Mouse (Mus musculus) limb, embryonic 14.5 days (tissue): ENCODE results near the gene Cped1. TPM values are rescaled to one million over a fixed set of nuclear protein-coding genes. Genes with fewer than 3 reads are reported as not detected.

Experiments
- ATAC-seq: fragments of 200-750 bp; cut with Nextera tagmentation; 2 replicates; pipeline ENCODE4 v1.8.0; 2017; ENCODE audit warnings: low read depth, moderate number of reproducible peaks, moderate TSS enrichment; ENCODE audit not compliant: low FRiP score
- DNase-seq: peaks from one replicate; pipeline ENCODE4 v3.0.0-alpha.2; 2015; ENCODE audit warnings: low spot score
- H3K27ac ChIP-seq: fragments of 300-500 bp; sonication (generic); replicated peaks from 2 replicates; pipeline ENCODE4 v1.5.1; 2014; ENCODE audit warnings: low read depth, mild to moderate bottlenecking, low read length, moderate library complexity, mixed read lengths
- H3K27me3 ChIP-seq: fragments of 300-500 bp; sonication (generic); 2 replicates; pipeline ENCODE4 v1.6.1; 2014; ENCODE audit warnings: low read length, mixed read lengths; ENCODE audit not compliant: control insufficient read depth, insufficient read depth
- H3K36me3 ChIP-seq: fragments of 300-500 bp; sonication (generic); 2 replicates; pipeline ENCODE4 v1.6.1; 2014; ENCODE audit warnings: mild to moderate bottlenecking, low read length, moderate library complexity, mixed read lengths; ENCODE audit not compliant: control insufficient read depth, insufficient read depth
- H3K4me1 ChIP-seq: fragments of 300-500 bp; sonication (generic); 2 replicates; pipeline ENCODE4 v1.6.1; 2014; ENCODE audit warnings: antibody characterized with exemption, low read length, mixed read lengths; ENCODE audit not compliant: control insufficient read depth, insufficient read depth
- H3K4me2 ChIP-seq: fragments of 300-500 bp; sonication (generic); replicated peaks from 2 replicates; pipeline ENCODE4 v1.6.1; 2014; ENCODE audit warnings: low read depth, mild to moderate bottlenecking, low read length, moderate library complexity; ENCODE audit not compliant: severe bottlenecking
- H3K4me3 ChIP-seq: fragments of 300-500 bp; sonication (generic); replicated peaks from 2 replicates; pipeline ENCODE4 v1.5.1; 2014; ENCODE audit warnings: low read length
- H3K9ac ChIP-seq: fragments of 300-500 bp; sonication (generic); 2 replicates; pipeline ENCODE4 v1.6.1; 2014; ENCODE audit warnings: mild to moderate bottlenecking, low read depth, low read length, moderate library complexity; ENCODE audit not compliant: severe bottlenecking
- H3K9me3 ChIP-seq: fragments of 300-500 bp; sonication (generic); 2 replicates; pipeline ENCODE4 v1.6.1; 2016; ENCODE audit warnings: low read length; ENCODE audit not compliant: control insufficient read depth
- POLR2A ChIP-seq: fragments of 200-500 bp; IDR thresholded peaks from 2 replicates; pipeline ENCODE4 v1.8.0; 2012; ENCODE audit warnings: inconsistent platforms, mild to moderate bottlenecking, moderate library complexity, borderline replicate concordance; ENCODE audit not compliant: insufficient read depth, insufficient read length; ENCODE audit errors: extremely low read depth
- WGBS: fragments of 180-500 bp; shearing (Covaris S2); extraction: QIAGEN DNeasy Blood & Tissue Kit; methylation state at CpG from one replicate; pipeline ENCODE4 v1.1.7; 2014; 5-methylcytosine and 5-hydroxymethylcytosine counted together
- polyA plus RNA-seq, 2 experiments: library from polyadenylated mRNA; depleted of rRNA in 1 of 2; stranded (reverse) in 1 of 2; unstranded in 1 of 2; fragments of >200 nt; fragmentation: Nextera tagmentation in 1 of 2; extraction: Ambion mirVana in 1 of 2; gene quantifications; 2 replicates each; pipeline versions ENCODE4 v1.2.1 to v1.2.3; 2012 to 2014

Gene Cped1
- polyA plus RNA-seq, 2 experiments: 31.0 to 44.3 TPM

DNA sequence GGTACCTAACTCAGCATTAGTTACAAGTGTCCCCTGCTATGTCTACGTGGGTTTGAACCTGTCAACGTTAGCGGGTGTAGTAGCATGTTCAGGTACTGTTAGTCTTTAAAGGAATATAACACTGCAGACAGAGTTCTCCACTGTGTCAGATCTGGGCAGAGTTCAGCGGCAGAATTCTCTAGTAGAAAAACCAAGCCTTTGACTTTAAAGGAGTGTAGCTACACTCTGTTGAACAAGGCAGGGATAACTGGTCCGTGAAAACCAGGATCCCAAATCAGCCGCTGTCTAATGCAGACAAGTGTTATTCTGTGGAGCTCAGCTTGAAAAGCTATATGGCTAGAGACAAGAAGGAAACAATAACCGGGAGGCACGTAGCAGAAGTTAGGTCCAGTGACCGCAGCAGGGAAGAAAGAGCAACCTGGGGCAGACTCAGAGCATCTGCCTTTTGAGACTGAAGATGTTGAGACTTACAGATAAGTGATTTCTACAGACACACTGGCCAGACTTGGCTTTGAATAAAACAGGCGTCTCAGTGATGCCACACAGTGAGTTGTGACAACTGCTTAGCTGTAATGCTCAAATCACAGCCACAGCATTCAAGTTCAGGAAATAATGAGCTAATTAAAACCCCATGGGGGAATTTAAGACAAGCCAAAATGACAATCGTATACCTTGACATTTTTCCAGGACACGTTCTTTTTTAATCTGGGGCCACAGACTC, 219.5 kb downstream of the Cped1 start:
- no peak for TF ChIP-seq POLR2A
- WGBS: 34% methylated on average over 12 of the region's 12 CpGs

GRCm38 (mm10) chr6:22205751-22206121, 220.0 kb downstream of the Cped1 start:
- no peak overlapping the region for H3K9ac ChIP-seq
- H3K4me1 ChIP-seq: peaks cover 30% of the 10 kb centered on the region
- no peak overlapping the region for H3K27ac ChIP-seq
- 13% methylated on average over 7 of the region's 7 CpGs for WGBS
- TF ChIP-seq POLR2A: no peak
- no peaks in the 10 kb centered on the region for H3K36me3 ChIP-seq
- no peak for ATAC-seq
- no peaks in the 10 kb centered on the region for H3K9me3 ChIP-seq
- no peak overlapping the region for H3K4me3 ChIP-seq
- peak overlapping the region; percentile 19; the same call in 1 of the 2 replicates for H3K4me2 ChIP-seq
- DNase-seq: no peak
- H3K27me3 ChIP-seq: no peaks in the 10 kb centered on the region

More for the DNA sequence above, 219.5 kb downstream of the Cped1 start:
- H3K27ac ChIP-seq: 0 out of 2 replicates have a peak overlapping the region, but pooled peaks have one; percentile 8
- H3K9ac ChIP-seq: no peak overlapping the region
- H3K36me3 ChIP-seq: no peaks in the 10 kb centered on the region
- H3K4me1 ChIP-seq: peaks cover 30% of the 10 kb centered on the region
- no peak overlapping the region for H3K4me3 ChIP-seq
- peak overlapping the region; percentile 19; the same call in 1 of the 2 replicates for H3K4me2 ChIP-seq
- no peaks in the 10 kb centered on the region for H3K9me3 ChIP-seq
- no peak for DNase-seq
- no peaks in the 10 kb centered on the region for H3K27me3 ChIP-seq
- ATAC-seq: no peak

- Histone ChIP-seq H3K36me3 (no peaks in the 10 kb centered on the region), H3K27ac (no peak overlapping the region), H3K4me3 (no peak overlapping the region), H3K27me3 (no peaks in the 10 kb centered on the region), H3K9me3 (no peaks in the 10 kb centered on the region), H3K4me1 (peaks cover 30% of the 10 kb centered on the region), H3K9ac (no peak overlapping the region), H3K4me2 (0 out of 2 replicates have a peak overlapping the region, but pooled peaks have one; percentile 19)
- TF ChIP-seq POLR2A: no peak
- ATAC-seq: no peak
- DNase-seq: no peak
- WGBS: 49% methylated on average over 14 of the region's 14 CpGs
Observed at GRCm38 (mm10) chr6:22206179-22206578, 220.5 kb downstream of the Cped1 start.

- no peaks in the 10 kb centered on the region for H3K27me3 ChIP-seq
- H3K9me3 ChIP-seq: no peaks in the 10 kb centered on the region
- no peak overlapping the region for H3K4me2 ChIP-seq
- H3K4me3 ChIP-seq: no peak overlapping the region
- 60% methylated on average over 5 of the region's 6 CpGs for WGBS
- H3K36me3 ChIP-seq: no peaks in the 10 kb centered on the region
- DNase-seq: no peak
- ATAC-seq: no peak
- TF ChIP-seq POLR2A: no peak
- H3K27ac ChIP-seq: no peak overlapping the region
- H3K4me1 ChIP-seq: peaks cover 28% of the 10 kb centered on the region
- no peak overlapping the region for H3K9ac ChIP-seq
Observed at GRCm38 (mm10) chr6:22206630-22207293, 221.0 kb downstream of the Cped1 start.

DNA sequence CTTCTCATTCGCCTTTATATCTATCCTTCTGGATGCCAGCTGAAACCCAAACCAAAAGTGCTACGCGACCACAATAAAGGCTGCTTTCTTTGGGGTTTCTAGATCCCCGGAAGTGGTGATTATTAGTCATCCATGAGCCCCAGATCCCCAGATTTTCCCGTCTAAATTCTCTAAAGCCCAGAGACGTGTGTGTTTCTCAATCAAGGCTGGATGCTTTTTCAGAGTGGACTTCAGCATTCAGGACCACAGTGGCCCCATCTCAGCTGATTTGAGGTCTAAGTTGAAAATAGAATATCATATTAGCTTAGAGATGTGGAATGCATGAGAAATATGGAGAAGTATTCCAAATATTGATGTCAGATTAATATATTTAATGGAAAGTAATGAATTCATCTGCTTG, 226.4 kb downstream of the Cped1 start:
- no peak for ATAC-seq
- no peaks in the 10 kb centered on the region for H3K27me3 ChIP-seq
- no peak for DNase-seq
- H3K9ac ChIP-seq: no peak overlapping the region
- H3K27ac ChIP-seq: no peak overlapping the region
- H3K9me3 ChIP-seq: no peaks in the 10 kb centered on the region
- H3K4me2 ChIP-seq: no peak overlapping the region
- peaks cover 15% of the 10 kb centered on the region for H3K36me3 ChIP-seq
- no peak for TF ChIP-seq POLR2A
- 0 out of 2 replicates have a peak, but pooled peaks cover 5% of the 10 kb centered on the region for H3K4me1 ChIP-seq
- WGBS: 84% methylated on average over 6 of the region's 6 CpGs
- H3K4me3 ChIP-seq: no peak overlapping the region
